Mouse (Mus musculus): ENCODE measurements at regions not wholly inside any gene's neighbourhood (a gene's known extent, or its start where the extent isn't known, plus 50 kb on each side); places are given as distances from the start of the nearest gene placed in this dataset.

DNA sequence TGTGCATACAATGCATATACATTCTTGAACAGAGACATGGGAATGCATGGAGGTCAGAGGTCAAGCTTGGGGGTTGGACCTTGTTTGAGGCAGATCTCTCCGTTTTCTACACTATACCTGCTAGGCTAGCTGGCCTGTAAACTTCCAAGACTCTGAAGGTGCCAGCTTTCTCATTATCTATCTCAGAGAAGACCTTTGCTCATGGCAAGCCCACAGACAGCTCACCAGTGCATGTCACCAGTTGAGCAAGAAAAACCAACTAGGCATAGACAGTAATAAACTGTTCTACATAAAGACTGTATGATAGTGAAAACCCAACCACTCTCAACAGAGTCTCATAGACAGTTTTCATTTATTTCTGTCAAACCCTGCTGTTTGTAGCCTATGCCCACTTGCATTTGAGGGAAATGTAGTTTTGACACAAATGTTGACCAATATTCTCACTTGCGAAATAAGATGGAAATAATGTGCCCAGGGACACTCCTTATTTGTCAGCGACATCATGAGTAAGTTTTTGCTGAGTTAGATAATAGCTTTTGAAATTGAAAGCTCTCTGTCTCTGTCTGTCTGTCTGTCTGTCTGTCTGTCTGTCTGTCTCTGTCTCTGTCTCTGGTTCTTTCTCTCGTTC, 96.6 kb downstream of the E030025P04Rik start:
- CTCF ChIA-PET, result no interaction called here
- POLR2A ChIA-PET, result interaction anchor here in 1 of 4 experiments (1.3 kb wide), 1 partner anchor 10 kb away, joined by 3 read pairs; no protein-coding TSS in a partner anchor

DNA sequence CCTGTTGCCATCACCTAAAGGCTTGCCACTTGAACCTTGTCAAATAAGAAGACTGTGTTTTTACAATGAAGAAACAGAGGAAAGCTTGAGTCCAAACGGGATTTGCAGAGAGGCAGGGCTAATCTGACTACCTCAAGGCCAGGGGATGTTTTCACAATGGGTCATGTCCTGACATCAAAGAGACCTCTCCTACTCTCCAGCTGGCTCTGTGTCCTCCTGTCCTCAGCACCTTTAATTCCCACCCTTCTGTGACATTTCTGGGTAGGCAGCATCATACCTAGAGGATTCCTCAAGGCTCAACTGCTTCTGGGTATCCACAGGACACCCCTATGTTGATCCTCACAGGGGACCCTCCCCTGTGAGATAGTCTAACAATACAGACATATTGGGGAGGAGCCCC, 97.7 kb downstream of the E030025P04Rik start:
- POLR2A ChIA-PET, result interaction anchor here in 1 of 4 experiments (1.3 kb wide), 1 partner anchor 9 kb away, joined by 3 read pairs; no protein-coding TSS in a partner anchor
- CTCF ChIA-PET, result no interaction called here

DNA sequence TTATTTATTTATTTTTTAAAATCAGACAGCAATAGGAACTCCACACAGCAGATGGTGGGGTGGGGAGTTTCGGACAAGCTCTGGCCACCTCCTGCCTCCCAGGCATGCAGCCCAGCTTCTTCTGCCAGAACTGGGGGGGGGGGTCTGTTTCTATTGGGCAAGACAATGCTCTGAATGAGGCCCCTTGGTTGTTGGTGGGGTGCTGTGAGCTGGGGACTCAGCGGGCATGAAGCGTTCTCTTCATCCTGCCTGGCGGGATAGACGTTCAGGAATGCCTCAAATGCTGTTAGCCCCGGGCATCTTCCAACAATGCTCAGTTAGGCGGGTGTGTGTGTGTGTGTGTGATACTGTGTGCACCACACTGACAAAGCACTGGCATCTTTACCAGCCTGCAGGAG, 103.7 kb downstream of the E030025P04Rik start:
- POLR2A ChIA-PET, result interaction anchor here in 2 of 4 experiments (0.6 to 1.1 kb wide), 4 partner anchors 118 to 730 kb away, joined by 3 to 5 read pairs (median 4); no protein-coding TSS in a partner anchor
- CTCF ChIA-PET, result interaction anchor here in 1 of 4 experiments (0.6 kb wide), 2 partner anchors 414 to 591 kb away, joined by 4 to 5 read pairs; no protein-coding TSS in a partner anchor

DNA sequence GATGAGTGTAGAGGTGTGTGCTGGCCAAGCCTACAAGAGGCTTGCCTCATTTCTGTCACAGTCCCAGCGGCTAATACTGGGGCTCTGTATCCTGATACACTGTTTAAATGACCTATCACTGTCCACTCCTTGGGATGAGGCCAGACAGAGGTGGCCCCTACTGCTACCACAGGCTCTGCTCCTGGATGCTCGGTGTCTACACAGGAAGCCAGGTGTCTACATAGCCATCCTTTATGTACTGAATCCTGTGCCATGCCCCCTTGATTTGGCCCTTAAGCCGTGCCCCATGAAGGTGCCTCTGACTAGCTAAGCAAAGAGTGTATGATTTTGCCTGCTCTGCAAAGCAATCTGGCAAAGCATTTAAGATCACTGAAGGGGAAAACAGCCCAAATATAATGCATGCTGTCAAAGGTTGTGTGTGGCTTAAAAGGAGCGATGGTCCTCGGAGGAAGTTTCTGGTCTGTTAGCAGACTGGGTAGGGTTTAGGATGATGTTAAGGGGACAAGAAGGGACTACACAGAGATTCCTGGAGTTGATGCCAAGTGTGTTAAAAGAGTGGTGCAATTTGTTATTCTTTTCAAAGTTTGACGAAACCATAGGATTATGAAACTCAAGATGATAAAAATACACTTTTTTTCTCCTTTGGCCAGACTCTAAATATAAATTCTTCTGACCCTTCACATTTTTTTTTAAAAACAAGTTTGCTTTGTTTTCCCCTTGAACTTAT, 104.2 kb downstream of the E030025P04Rik start:
- POLR2A ChIA-PET, result interaction anchor here in 2 of 4 experiments (0.6 to 1.1 kb wide), 4 partner anchors 117 to 730 kb away, joined by 3 to 5 read pairs (median 4); no protein-coding TSS in a partner anchor
- CTCF ChIA-PET, result interaction anchor here in 1 of 4 experiments (0.6 kb wide), 2 partner anchors 414 to 591 kb away, joined by 4 to 5 read pairs; no protein-coding TSS in a partner anchor

DNA sequence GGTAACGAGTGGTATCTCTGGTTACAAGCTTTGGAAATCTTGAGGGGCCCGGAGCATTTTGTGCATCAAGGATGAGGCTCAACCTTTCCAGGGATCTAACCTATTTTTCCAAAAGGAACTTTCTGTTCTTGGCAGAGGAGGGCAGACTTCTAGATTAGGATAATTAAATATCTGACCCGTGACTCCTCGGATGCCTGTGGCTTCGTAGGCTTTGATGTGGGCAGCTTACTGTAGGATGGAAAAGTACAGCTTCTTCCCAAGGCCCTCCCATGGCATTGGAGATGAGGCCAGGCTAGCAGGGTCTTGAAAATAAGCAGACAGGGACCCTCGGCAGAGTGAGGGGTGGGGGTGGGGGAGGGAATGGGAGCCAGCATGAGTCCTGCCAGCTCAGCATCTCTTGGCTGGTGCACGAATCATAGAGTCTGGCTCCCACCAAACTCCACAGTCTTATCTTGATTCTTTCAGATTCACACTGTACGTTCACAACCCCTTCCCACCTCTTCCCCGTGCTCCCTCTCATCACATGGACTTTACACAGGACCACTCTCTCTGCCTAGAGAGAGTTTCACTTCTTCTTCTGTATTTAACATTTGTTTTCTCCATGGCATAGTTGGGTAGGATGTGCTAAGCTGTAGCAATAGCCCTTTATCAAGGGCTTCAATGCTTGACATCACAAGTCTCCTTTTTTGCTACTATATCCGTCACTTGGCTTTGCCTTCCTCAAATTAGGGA, 104.9 kb downstream of the E030025P04Rik start:
- ChIA-PET CTCF (interaction anchor here in 3 of 4 experiments (0.6 kb wide), 3 partner anchors 10 to 873 kb away, joined by 3 to 5 read pairs (median 4); no protein-coding TSS in a partner anchor), POLR2A (no interaction called here)

DNA sequence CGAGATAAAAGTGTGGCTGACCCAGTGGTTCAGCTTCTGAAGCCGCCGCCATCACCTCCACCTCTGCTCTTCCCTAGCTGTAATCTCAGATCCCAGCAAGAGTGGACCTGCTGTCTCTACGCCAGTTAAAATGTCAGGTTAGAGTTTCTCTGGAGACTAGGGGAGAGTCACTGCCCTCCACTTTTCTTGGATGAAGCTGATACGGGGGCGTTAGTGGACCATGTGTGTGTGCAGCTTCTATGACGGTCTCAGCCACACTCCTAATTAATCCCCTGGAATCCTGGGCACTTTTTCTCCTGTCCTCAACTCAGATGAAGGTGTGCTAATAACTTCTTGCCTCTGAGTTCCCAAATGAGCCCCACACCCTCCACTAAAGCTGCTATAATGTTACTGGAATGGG, 106.0 kb downstream of the E030025P04Rik start:
- ChIA-PET CTCF (interaction anchor here in 1 of 4 experiments (0.7 kb wide), 1 partner anchor 327 kb away, joined by 3 read pairs; no protein-coding TSS in a partner anchor), POLR2A (interaction anchor here in 2 of 4 experiments (0.5 to 1.1 kb wide), 2 partner anchors 9 to 34 kb away, joined by 3 to 4 read pairs; no protein-coding TSS in a partner anchor)

DNA sequence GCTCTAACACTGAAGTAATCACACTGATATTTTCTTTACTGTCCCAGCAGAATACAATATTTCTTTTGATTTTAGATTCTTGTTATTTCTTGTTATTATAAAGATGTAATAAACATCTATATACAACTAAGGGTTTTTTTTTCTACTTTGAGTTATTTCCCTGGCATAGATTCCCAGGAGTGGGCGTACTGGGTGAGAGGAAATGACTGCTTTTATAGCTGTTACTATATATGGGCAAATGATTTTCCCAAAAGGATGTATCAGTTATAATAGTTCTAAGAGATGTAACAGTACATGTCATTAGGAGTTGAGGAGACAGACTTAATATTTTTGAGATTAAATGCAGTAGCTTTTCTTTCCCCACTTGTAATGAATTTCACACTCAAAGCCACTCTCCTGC, 109.6 kb downstream of the E030025P04Rik start:
- ChIA-PET CTCF (interaction anchor here in 1 of 4 experiments (0.5 kb wide), 1 partner anchor 159 kb away, joined by 3 read pairs; no protein-coding TSS in a partner anchor), POLR2A (no interaction called here)

DNA sequence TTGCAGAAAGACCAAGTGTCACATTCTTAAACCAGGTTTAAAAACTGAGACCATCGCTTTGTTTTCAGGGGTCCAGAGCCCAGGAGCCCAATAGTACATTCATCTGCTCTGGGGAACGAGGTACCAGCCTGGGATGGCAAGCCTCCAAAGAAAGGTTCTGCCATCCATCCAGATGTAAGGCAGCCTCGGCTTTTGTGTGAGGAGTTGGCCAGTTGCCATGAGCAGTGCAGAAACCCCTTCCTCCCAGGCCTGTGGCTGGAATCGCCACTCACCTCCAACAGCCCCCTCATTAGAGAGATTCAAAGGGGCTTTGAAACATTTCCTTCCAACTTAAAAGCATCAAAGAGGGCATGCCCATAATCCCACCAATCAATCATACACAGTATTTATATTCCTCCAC, 110.1 kb downstream of the E030025P04Rik start:
- CTCF ChIA-PET, result no interaction called here
- POLR2A ChIA-PET, result no interaction called here

DNA sequence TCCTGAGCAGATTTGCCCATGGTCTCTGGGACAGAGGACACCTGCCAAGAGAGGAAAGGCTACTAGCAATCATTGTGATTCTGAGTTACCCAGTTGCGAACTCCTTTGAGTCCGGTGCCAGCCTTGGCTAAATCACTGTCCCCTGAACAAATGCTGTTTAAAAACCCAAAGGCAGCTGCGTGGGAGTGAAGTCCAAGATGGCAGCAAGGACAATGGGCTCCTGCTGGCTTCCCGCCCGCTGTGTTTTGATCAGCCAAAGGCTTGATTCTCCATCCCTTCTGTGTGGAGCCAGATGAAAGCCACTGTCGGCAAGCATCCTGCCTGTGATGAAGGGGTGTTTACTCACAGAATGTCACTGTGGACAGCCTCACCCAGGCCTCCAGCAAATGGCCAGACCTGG, 111.4 kb downstream of the E030025P04Rik start:
- POLR2A ChIA-PET, result no interaction called here
- CTCF ChIA-PET, result interaction anchor here in 2 of 4 experiments (0.9 to 1.1 kb wide), 2 partner anchors 92 to 161 kb away, joined by 3 to 9 read pairs; no protein-coding TSS in a partner anchor

DNA sequence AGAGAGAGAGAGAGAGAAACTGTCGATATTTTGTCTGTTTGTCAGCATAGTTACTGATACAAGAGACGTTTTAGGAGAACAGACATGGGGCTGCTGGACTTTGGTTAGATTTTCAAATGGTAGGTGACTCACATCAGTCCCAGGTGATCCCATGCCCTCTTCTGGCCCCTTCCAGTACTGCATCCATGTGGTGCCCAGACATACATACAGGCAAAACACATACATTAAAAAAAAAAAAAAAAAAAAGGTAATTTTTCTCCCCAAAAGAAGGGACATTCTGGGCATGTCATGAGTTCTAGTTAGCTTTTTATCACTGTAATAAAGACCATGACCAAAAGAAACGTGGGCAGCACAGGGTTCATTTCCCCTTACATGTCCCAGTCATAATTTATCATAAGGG, 110.3 kb downstream of the Axin2 start:
- CTCF ChIA-PET, result interaction anchor here in 1 of 4 experiments (0.6 kb wide), 1 partner anchor 580 kb away, joined by 3 read pairs; no protein-coding TSS in a partner anchor
- POLR2A ChIA-PET, result no interaction called here

DNA sequence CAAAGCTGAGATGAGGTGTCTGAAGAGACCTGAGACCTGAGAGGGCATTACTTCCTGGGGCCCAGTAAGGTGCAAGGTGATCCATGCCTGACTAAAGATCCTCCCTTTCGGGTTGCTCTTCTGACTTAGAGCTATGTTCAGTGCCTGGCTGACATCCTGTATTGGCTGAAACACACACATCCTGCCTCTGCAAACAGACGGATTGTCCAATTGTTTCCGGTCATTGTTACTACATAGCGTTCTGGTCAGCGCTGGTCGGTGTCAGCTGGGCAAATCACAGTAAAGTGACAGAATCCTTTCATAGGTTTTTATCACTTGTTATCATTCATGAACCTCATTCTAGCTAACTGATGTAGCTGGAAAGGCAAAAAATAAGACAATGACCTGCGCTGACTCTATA, 109.7 kb downstream of the Axin2 start:
- ChIA-PET CTCF (interaction anchor here in 3 of 4 experiments (0.6 to 1.4 kb wide), 6 partner anchors 120 to 580 kb away, joined by 3 to 5 read pairs (median 3); no protein-coding TSS in a partner anchor), POLR2A (no interaction called here)

DNA sequence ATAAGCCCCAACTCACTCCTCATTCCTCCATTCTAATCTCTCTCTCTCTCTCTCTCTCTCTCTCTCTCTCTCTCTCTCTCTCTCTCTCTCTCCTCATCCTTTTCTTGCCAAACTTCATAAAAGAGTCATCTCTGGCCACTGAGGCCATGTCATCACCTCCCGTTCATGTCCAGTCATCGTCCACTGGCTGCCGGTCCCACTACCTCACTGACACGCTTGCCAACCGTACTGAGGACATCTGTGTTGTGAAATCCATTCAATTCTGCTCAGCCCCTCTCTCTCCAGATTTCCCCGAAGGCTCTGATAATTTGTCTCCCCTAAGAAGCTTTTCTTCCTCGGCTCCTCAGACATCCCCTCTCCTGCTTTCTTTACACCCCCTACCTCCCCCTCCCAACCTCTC, 94.7 kb downstream of the Axin2 start:
- ChIA-PET POLR2A (no interaction called here), CTCF (interaction anchor here in 1 of 4 experiments (0.8 kb wide), 1 partner anchor 283 kb away, joined by 3 read pairs; the partner anchor contains the start of gene Rgs9)

DNA sequence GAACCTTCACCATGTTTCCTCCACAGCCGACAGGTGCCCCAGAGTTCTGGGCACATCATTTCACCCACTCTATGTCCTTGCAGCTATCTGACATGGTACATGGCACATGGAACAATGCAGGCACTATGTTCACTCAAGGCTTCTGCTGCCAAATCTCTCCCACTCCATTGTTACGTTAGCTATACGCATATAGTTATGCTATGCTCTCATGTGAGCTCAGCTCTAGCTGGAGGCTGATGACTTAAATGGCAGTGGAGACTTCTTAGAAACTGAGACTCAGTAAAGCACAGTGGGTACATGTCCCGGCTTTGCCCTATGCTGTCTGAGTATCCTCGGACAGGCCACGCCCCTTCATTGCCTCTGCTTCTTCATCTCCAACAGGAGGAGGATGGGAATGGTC, 91.0 kb downstream of the Axin2 start:
- CTCF ChIA-PET, result no interaction called here
- POLR2A ChIA-PET, result interaction anchor here in 1 of 4 experiments (1.0 kb wide), 1 partner anchor 10 kb away, joined by 3 read pairs; no protein-coding TSS in a partner anchor

DNA sequence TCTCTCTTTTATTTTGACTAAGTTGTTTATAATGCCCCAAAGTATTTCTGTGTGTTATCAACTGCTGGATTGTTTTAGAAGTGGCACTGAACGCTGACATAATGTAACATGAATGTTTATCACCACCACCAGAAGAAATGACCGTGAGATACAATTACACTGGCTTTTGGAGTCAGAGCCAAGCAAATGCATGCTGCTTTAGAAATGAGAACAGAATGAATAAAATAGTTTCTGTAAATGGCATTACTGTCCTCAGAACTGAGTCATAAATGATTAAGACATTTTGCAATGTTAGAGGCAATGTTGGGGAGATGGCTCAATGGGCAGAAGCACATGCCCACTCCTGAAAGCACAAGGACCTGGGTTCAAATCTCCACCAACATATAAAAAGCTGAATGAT, 88.7 kb downstream of the Axin2 start:
- ChIA-PET POLR2A (no interaction called here), CTCF (no interaction called here)

DNA sequence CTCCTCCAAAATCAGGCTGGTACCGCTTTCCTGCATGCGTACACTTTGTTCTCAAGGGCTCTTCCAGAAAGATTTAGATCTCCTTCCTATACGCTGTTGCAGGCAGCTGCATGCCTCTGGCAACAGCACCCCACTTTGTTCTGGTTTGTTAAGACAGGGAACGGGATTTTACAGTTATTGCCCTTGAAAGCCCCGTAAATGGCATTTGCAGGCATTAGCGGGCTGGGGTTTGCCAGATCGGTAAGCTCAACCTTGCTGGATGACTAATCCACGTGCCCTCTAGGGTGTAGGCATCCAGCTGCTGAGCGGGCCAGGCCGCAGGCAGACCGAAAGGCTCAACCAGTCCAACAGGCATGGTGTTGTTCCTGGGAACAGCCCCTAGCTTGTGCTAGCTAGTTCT, 85.5 kb downstream of the Axin2 start:
- CTCF ChIA-PET, result interaction anchor here in 1 of 4 experiments (1.2 kb wide), 1 partner anchor 556 kb away, joined by 4 read pairs; no protein-coding TSS in a partner anchor
- POLR2A ChIA-PET, result interaction anchor here in 2 of 4 experiments (0.5 to 0.6 kb wide), 2 partner anchors 43 to 1457 kb away, joined by 3 to 5 read pairs; no protein-coding TSS in a partner anchor

Measured in embryonic stem cell, embryonic (primary cell).